Mouse (Mus musculus): ENCODE results near the gene Rad54l2.

DNA sequence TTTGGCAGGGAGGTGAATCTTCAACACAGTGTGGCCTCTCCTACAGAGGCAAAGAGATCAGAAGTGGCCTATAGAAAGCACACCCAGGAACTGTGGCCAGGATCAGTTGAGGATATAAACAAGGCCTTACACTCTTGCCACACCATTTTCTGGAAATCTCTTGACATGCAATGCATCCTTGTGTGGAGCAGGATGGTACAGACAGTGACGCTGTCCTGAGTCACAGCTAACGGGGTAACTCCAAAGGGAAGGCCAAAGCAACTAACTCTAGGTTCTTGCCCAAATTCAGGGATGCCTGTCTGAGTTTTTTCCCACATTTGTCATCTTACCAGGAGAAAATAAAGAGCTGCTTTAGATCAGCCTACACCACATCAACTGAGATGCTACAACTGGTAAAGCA lies 76.5 kb downstream of the Rad54l2 start:
- TF ChIP-seq CTCF (IDR thresholded peaks at IDR 0.05; ENCODE audit: low read depth, low read length) (no peak), POLR2A (IDR thresholded peaks at IDR 0.05; ENCODE audit: extremely low read depth, insufficient read depth, low read length) (no peak)

Data from liver, adult 2 months (tissue).